Comparison of ENCODE assay signal across 8 mouse cellular contexts in genomic region chr11:97782564-97782895, GRCm38 (mm10). TPM values are rescaled to one million over a fixed set of nuclear protein-coding genes. Genes with fewer than 3 reads are reported as not detected.
A peak's percentile ranks its signal among the peaks of the same experiment; 100 is the strongest.
DNase-seq lines count a peak whose midpoint lies in the region; ATAC-seq lines count a peak whose summit lies in the region.

No protein-coding gene starts in this region.

- peaks cover 21% of the 10 kb centered on the region for H3K4me1 ChIP-seq in kidney, embryonic 16.5 days (ENCODE audit: insufficient read depth, low read length)
- peaks cover 13% of the 10 kb centered on the region for H3K4me1 ChIP-seq in embryonic facial prominence, embryonic 12.5 days
- peaks cover 10% of the 10 kb centered on the region for H3K4me1 ChIP-seq in intestine, embryonic 14.5 days (replicated peaks; ENCODE audit: control insufficient read depth, insufficient read depth, low read length)
- peaks cover 18% of the 10 kb centered on the region for H3K4me1 ChIP-seq in midbrain, embryonic 16.5 days (ENCODE audit: control insufficient read depth, insufficient read depth, low read length)

- under 1% methylated on average over 10 of the region's 10 CpGs for WGBS in kidney, embryonic 16.5 days
- 1% methylated on average over 10 of the region's 10 CpGs for WGBS in embryonic facial prominence, embryonic 12.5 days
- WGBS in intestine, embryonic 14.5 days: 0% methylated on average over 10 of the region's 10 CpGs
- 1% methylated on average over 10 of the region's 10 CpGs for WGBS in midbrain, embryonic 16.5 days

- H3K4me3 ChIP-seq in kidney, embryonic 16.5 days (ENCODE audit: low read length): peak overlapping the region; percentile 100
- H3K4me3 ChIP-seq in embryonic facial prominence, embryonic 12.5 days: peak overlapping the region; percentile 94
- peak overlapping the region; percentile 77 for H3K4me3 ChIP-seq in intestine, embryonic 14.5 days (ENCODE audit: low read depth, low read length)
- peak overlapping the region; percentile 78 for H3K4me3 ChIP-seq in midbrain, embryonic 16.5 days (ENCODE audit: low read depth, low read length)

- DNase-seq in kidney, adult 8-10 months: no peak
- DNase-seq in intestine, embryonic 14.5 days (ENCODE audit: low spot score): no peak
- DNase-seq in right cerebral cortex, postnatal 25 days: no peak
- DNase-seq in left cerebral cortex, adult 11 months (ENCODE audit: low spot score): no peak
- no peak for DNase-seq in thymus, adult 18-20 months

- peaks cover 38% of the 10 kb centered on the region for H3K36me3 ChIP-seq in kidney, embryonic 16.5 days (ENCODE audit: insufficient read depth, low read length)
- H3K36me3 ChIP-seq in embryonic facial prominence, embryonic 12.5 days: peaks cover 33% of the 10 kb centered on the region
- peaks cover 38% of the 10 kb centered on the region for H3K36me3 ChIP-seq in intestine, embryonic 14.5 days (ENCODE audit: control insufficient read depth, insufficient read depth, low read length)
- H3K36me3 ChIP-seq in midbrain, embryonic 16.5 days (ENCODE audit: control insufficient read depth, insufficient read depth, low read length): peaks cover 22% of the 10 kb centered on the region

- peak overlapping the region; percentile 95 for H3K27ac ChIP-seq in kidney, embryonic 16.5 days (ENCODE audit: low read length)
- peak overlapping the region; percentile 94 for H3K27ac ChIP-seq in embryonic facial prominence, embryonic 12.5 days
- H3K27ac ChIP-seq in intestine, embryonic 14.5 days (ENCODE audit: low read depth): peak overlapping the region; percentile 89
- peak overlapping the region; percentile 94 for H3K27ac ChIP-seq in midbrain, embryonic 16.5 days (ENCODE audit: low read length)

- H3K27me3 ChIP-seq in kidney, embryonic 16.5 days (ENCODE audit: insufficient read depth, low read length): no peaks in the 10 kb centered on the region
- no peaks in the 10 kb centered on the region for H3K27me3 ChIP-seq in embryonic facial prominence, embryonic 12.5 days
- no peaks in the 10 kb centered on the region for H3K27me3 ChIP-seq in intestine, embryonic 14.5 days (replicated peaks; ENCODE audit: control insufficient read depth, insufficient read depth, low read length)
- H3K27me3 ChIP-seq in midbrain, embryonic 16.5 days (ENCODE audit: control insufficient read depth, insufficient read depth, low read depth, low read length): no peaks in the 10 kb centered on the region

- H3K9ac ChIP-seq in kidney, embryonic 16.5 days (replicated peaks; ENCODE audit: low read length): peak overlapping the region; percentile 99
- peak overlapping the region; percentile 64 for H3K9ac ChIP-seq in embryonic facial prominence, embryonic 12.5 days
- peak overlapping the region; percentile 97 for H3K9ac ChIP-seq in intestine, embryonic 14.5 days (ENCODE audit: low read length)
- peak overlapping the region; percentile 68 for H3K9ac ChIP-seq in midbrain, embryonic 16.5 days (ENCODE audit: low read depth, low read length)

- peak overlapping the region; percentile 72 for H3K4me2 ChIP-seq in kidney, embryonic 16.5 days (replicated peaks; ENCODE audit: low read depth, low read length)
- H3K4me2 ChIP-seq in embryonic facial prominence, embryonic 12.5 days (replicated peaks): peak overlapping the region; percentile 51
- peak overlapping the region; percentile 61 for H3K4me2 ChIP-seq in intestine, embryonic 14.5 days (ENCODE audit: low read length)
- H3K4me2 ChIP-seq in midbrain, embryonic 16.5 days (ENCODE audit: low read length): peak overlapping the region; percentile 71

- ATAC-seq in kidney, embryonic 16.5 days (ENCODE audit: low FRiP score, low TSS enrichment): peak; percentile 43; the same call in 1 of the 2 replicates
- ATAC-seq in embryonic facial prominence, embryonic 12.5 days (ENCODE audit: insufficient number of reproducible peaks, insufficient read depth, low FRiP score, low TSS enrichment): peak; percentile 29; the same call in 1 of the 2 replicates
- ATAC-seq in intestine, embryonic 14.5 days (replicated peaks; ENCODE audit: low FRiP score, low TSS enrichment, low read depth): no peak
- ATAC-seq in midbrain, embryonic 16.5 days: no peak

- no peaks in the 10 kb centered on the region for H3K9me3 ChIP-seq in kidney, embryonic 16.5 days (ENCODE audit: low read length)
- no peaks in the 10 kb centered on the region for H3K9me3 ChIP-seq in embryonic facial prominence, embryonic 12.5 days
- no peaks in the 10 kb centered on the region for H3K9me3 ChIP-seq in intestine, embryonic 14.5 days (ENCODE audit: control insufficient read depth, low read length)
- no peaks in the 10 kb centered on the region for H3K9me3 ChIP-seq in midbrain, embryonic 16.5 days (replicated peaks; ENCODE audit: control insufficient read depth, low read length, poor library complexity, severe bottlenecking)

RNA-seq across cellular contexts. Expression of gene Rpl23, which starts 0.3 kb away (rescaled TPM):
- polyA plus RNA-seq in kidney, embryonic 16.5 days (2015; fragmentation: Nextera tagmentation; extraction: Ambion mirVana): 428 and 460 TPM in 2 replicates
- polyA plus RNA-seq in embryonic facial prominence, embryonic 12.5 days (2016; fragmentation: Nextera tagmentation; extraction: Ambion mirVana): 474 and 481 TPM in 2 replicates
- polyA plus RNA-seq in intestine, embryonic 14.5 days (2014; fragmentation: Nextera tagmentation; extraction: Ambion mirVana): 752 and 786 TPM in 2 replicates
- polyA plus RNA-seq in midbrain, embryonic 16.5 days (2015; fragmentation: Nextera tagmentation; extraction: Ambion mirVana): 267 and 286 TPM in 2 replicates

RNA-seq across cellular contexts. Expression of gene 1700001P01Rik, which starts 6.8 kb away (rescaled TPM):
- 0.27 and 0.31 TPM in 2 replicates for polyA plus RNA-seq in kidney, embryonic 16.5 days (2015; fragmentation: Nextera tagmentation; extraction: Ambion mirVana)
- polyA plus RNA-seq in embryonic facial prominence, embryonic 12.5 days (2016; fragmentation: Nextera tagmentation; extraction: Ambion mirVana): 0.39 TPM in 1 of 2 replicates, not detected in the other
- polyA plus RNA-seq in intestine, embryonic 14.5 days (2014; fragmentation: Nextera tagmentation; extraction: Ambion mirVana): 0.31 TPM in 2 replicates
- 0.74 TPM in 1 of 2 replicates, not detected in the other for polyA plus RNA-seq in midbrain, embryonic 16.5 days (2015; fragmentation: Nextera tagmentation; extraction: Ambion mirVana)

RNA-seq across cellular contexts. Expression of gene Cwc25, which starts 16.2 kb away (rescaled TPM):
- polyA plus RNA-seq in kidney, embryonic 16.5 days (2015; fragmentation: Nextera tagmentation; extraction: Ambion mirVana): 15.1 and 18.4 TPM in 2 replicates
- 23.1 and 24.8 TPM in 2 replicates for polyA plus RNA-seq in embryonic facial prominence, embryonic 12.5 days (2016; fragmentation: Nextera tagmentation; extraction: Ambion mirVana)
- 10.5 and 11.8 TPM in 2 replicates for polyA plus RNA-seq in intestine, embryonic 14.5 days (2014; fragmentation: Nextera tagmentation; extraction: Ambion mirVana)
- 15.9 and 17.2 TPM in 2 replicates for polyA plus RNA-seq in midbrain, embryonic 16.5 days (2015; fragmentation: Nextera tagmentation; extraction: Ambion mirVana)

RNA-seq across cellular contexts. Expression of gene Lasp1, which starts 16.3 kb away (rescaled TPM):
- 133 TPM in 2 replicates for polyA plus RNA-seq in kidney, embryonic 16.5 days (2015; fragmentation: Nextera tagmentation; extraction: Ambion mirVana)
- polyA plus RNA-seq in embryonic facial prominence, embryonic 12.5 days (2016; fragmentation: Nextera tagmentation; extraction: Ambion mirVana): 117 and 125 TPM in 2 replicates
- 85.1 and 88.6 TPM in 2 replicates for polyA plus RNA-seq in intestine, embryonic 14.5 days (2014; fragmentation: Nextera tagmentation; extraction: Ambion mirVana)
- 194 and 202 TPM in 2 replicates for polyA plus RNA-seq in midbrain, embryonic 16.5 days (2015; fragmentation: Nextera tagmentation; extraction: Ambion mirVana)

RNA-seq across cellular contexts. Expression of gene Pip4k2b, which starts 38.0 kb away (rescaled TPM):
- 1.7 and 1.8 TPM in 2 replicates for polyA plus RNA-seq in kidney, embryonic 16.5 days (2015; fragmentation: Nextera tagmentation; extraction: Ambion mirVana)
- polyA plus RNA-seq in embryonic facial prominence, embryonic 12.5 days (2016; fragmentation: Nextera tagmentation; extraction: Ambion mirVana): 2.6 and 3.0 TPM in 2 replicates
- 1.7 and 1.9 TPM in 2 replicates for polyA plus RNA-seq in intestine, embryonic 14.5 days (2014; fragmentation: Nextera tagmentation; extraction: Ambion mirVana)
- polyA plus RNA-seq in midbrain, embryonic 16.5 days (2015; fragmentation: Nextera tagmentation; extraction: Ambion mirVana): 5.0 and 5.1 TPM in 2 replicates

Comparison
In these comparisons a context has a peak if more than half of its experiments do, and no peak if none do; other contexts are left out.
1. ATAC-seq: peak in kidney, embryonic 16.5 days (single experiment) and embryonic facial prominence, embryonic 12.5 days (single experiment); none in intestine, embryonic 14.5 days (single experiment) and midbrain, embryonic 16.5 days (single experiment).
2. Peak in every context shown above with its lines, with median percentiles within 50 percentile points of each other: H3K27ac ChIP-seq, H3K4me2 ChIP-seq, H3K4me3 ChIP-seq and H3K9ac ChIP-seq.